Mouse (Mus musculus): Measurements from ENCODE around the gene Bex2. TPM values are rescaled to one million over a fixed set of nuclear protein-coding genes. Genes with fewer than 3 reads are reported as not detected.
A peak's percentile ranks its signal among the peaks of the same experiment; 100 is the strongest.
"Not testable (repeated sequence)": the region's sequence is repeated elsewhere in the genome, so short reads cannot be mapped to it uniquely, and the experiment has no call there.

Gene Bex2
- polyA plus RNA-seq, 1 experiment from 2014 or later = 315 TPM

- Histone ChIP-seq H3K27me3 (ENCODE audit: insufficient read depth, poor library complexity, severe bottlenecking) (peaks cover 3% of the 10 kb centered on the region; the same call in 1 of the 2 replicates), H3K4me3 (no peak overlapping the region), H3K36me3 (no peaks in the 10 kb centered on the region), H3K4me1 (replicated peaks) (no peaks in the 10 kb centered on the region), H3K9me3 (no peaks in the 10 kb centered on the region), H3K27ac (no peak overlapping the region)
- 19% methylated on average over 5 of the region's 5 CpGs for WGBS
- DNase-seq (ENCODE audit: low spot score) = peak; percentile 33
These were observed 20.5 kb downstream of the Bex2 start for GRCm38 (mm10) chrX:136047528-136047927.

- 89% methylated on average over 1 of the region's 1 CpGs for WGBS
- no peak overlapping the region for H3K27ac ChIP-seq
- H3K9me3 ChIP-seq = no peaks in the 10 kb centered on the region
- H3K36me3 ChIP-seq = no peaks in the 10 kb centered on the region
- no peaks in the 10 kb centered on the region; the same call in 1 of the 2 replicates for H3K27me3 ChIP-seq (ENCODE audit: insufficient read depth, poor library complexity, severe bottlenecking)
- no peak for DNase-seq (ENCODE audit: low spot score)
- no peak overlapping the region for H3K4me3 ChIP-seq
- no peaks in the 10 kb centered on the region for H3K4me1 ChIP-seq (replicated peaks)
These were observed 24.3 kb downstream of the Bex2 start for GRCm38 (mm10) chrX:136043726-136044125.

GRCm38 (mm10) chrX:136032799-136033763 is 35.0 kb downstream of the Bex2 start, which contains the start of gene Arxes1:
Gene Arxes1, plus strand, starts transcription at chrX:136033367.
- not testable (repeated sequence) for H3K36me3 ChIP-seq; H3K9me3 ChIP-seq; H3K4me1 ChIP-seq (replicated peaks)
- peaks cover 15% of the 10 kb centered on the region; the same call in 1 of the 2 replicates for H3K27me3 ChIP-seq (ENCODE audit: insufficient read depth, poor library complexity, severe bottlenecking)
- peak within 1 kb of the TSS; percentile 73 for H3K27ac ChIP-seq
- peak within 1 kb of the TSS; percentile 36 for H3K4me3 ChIP-seq
- DNase-seq (ENCODE audit: low spot score) = peak; percentile 27
- 7% methylated on average over 23 of the region's 49 CpGs for WGBS

GRCm38 (mm10) chrX:136030331-136030730 is 37.7 kb downstream of the Bex2 start:
- Histone ChIP-seq H3K4me3 (no peak overlapping the region), H3K27me3 (ENCODE audit: insufficient read depth, poor library complexity, severe bottlenecking) (peaks cover 15% of the 10 kb centered on the region), H3K4me1 (replicated peaks) (0 out of 2 replicates have a peak, but pooled peaks cover 2% of the 10 kb centered on the region), H3K36me3 (no peaks in the 10 kb centered on the region), H3K27ac (no peak overlapping the region), H3K9me3 (no peaks in the 10 kb centered on the region)
- DNase-seq (ENCODE audit: low spot score) = no peak
- WGBS = 74% methylated on average over 1 of the region's 1 CpGs

Other genes with a start within 250 kb of the Bex2 start
- 23.9 and 31.5 TPM in 2 replicates for gene Gprasp2, start 229.2 kb downstream of the Bex2 start, polyA plus RNA-seq (2016; fragmentation: Nextera tagmentation; extraction: Ambion mirVana)
- 89.6 and 92.7 TPM in 2 replicates for gene Arxes2, start 74.4 kb downstream of the Bex2 start, polyA plus RNA-seq (2016; fragmentation: Nextera tagmentation; extraction: Ambion mirVana)
- gene Arxes1, start 34.9 kb downstream of the Bex2 start, polyA plus RNA-seq (2016; fragmentation: Nextera tagmentation; extraction: Ambion mirVana) = 33.7 and 33.8 TPM in 2 replicates
- gene Nxf3, start 17.0 kb upstream of the Bex2 start, polyA plus RNA-seq (2016; fragmentation: Nextera tagmentation; extraction: Ambion mirVana) = not detected in 2 replicates
- 86.0 and 97.4 TPM in 2 replicates for gene Bex4, start 70.8 kb upstream of the Bex2 start, polyA plus RNA-seq (2016; fragmentation: Nextera tagmentation; extraction: Ambion mirVana)
- 167 and 188 TPM in 2 replicates for gene Tceal8, start 104.1 kb upstream of the Bex2 start, polyA plus RNA-seq (2016; fragmentation: Nextera tagmentation; extraction: Ambion mirVana)
- gene Tceal5, start 135.6 kb upstream of the Bex2 start, polyA plus RNA-seq (2016; fragmentation: Nextera tagmentation; extraction: Ambion mirVana) = 4.3 and 4.4 TPM in 2 replicates
- gene Tceal7, start 146.5 kb upstream of the Bex2 start, polyA plus RNA-seq (2016; fragmentation: Nextera tagmentation; extraction: Ambion mirVana) = 0.37 and 1.00 TPM in 2 replicates
- gene Bex1, start 147.3 kb upstream of the Bex2 start, polyA plus RNA-seq (2016; fragmentation: Nextera tagmentation; extraction: Ambion mirVana) = 127 and 147 TPM in 2 replicates
- gene Tceal9, start 176.8 kb upstream of the Bex2 start, polyA plus RNA-seq (2016; fragmentation: Nextera tagmentation; extraction: Ambion mirVana) = 356 and 368 TPM in 2 replicates
- gene Bex3, start 202.0 kb upstream of the Bex2 start, polyA plus RNA-seq (2016; fragmentation: Nextera tagmentation; extraction: Ambion mirVana) = 678 and 708 TPM in 2 replicates

Measured in hindbrain, embryonic 10.5 days (tissue).